Mouse (Mus musculus) embryonic facial prominence, embryonic 12.5 days (tissue): ENCODE measurements at regions not wholly inside any gene's neighbourhood (a gene's known extent, or its start where the extent isn't known, plus 50 kb on each side); places are given as distances from the start of the nearest gene placed in this dataset.

ENCODE experiments used
- ATAC-seq: fragments of 200-750 bp; cut with Nextera tagmentation; 2 replicates; pipeline ENCODE4 v1.8.0; 2017; ENCODE audit not compliant: insufficient number of reproducible peaks, insufficient read depth, low FRiP score, low TSS enrichment
- H3K27ac ChIP-seq: fragments of 300-500 bp; sonication (generic); 2 replicates; pipeline ENCODE4 v1.5.1; 2016; ENCODE audit warnings: mild to moderate bottlenecking
- H3K27me3 ChIP-seq: fragments of 300-500 bp; sonication (generic); 2 replicates; pipeline ENCODE4 v1.6.1; 2016; ENCODE audit warnings: mild to moderate bottlenecking, moderate library complexity
- H3K36me3 ChIP-seq: fragments of 300-500 bp; sonication (generic); 2 replicates; pipeline ENCODE4 v1.6.1; 2016; ENCODE audit warnings: mild to moderate bottlenecking
- H3K4me1 ChIP-seq: fragments of 300-500 bp; sonication (generic); 2 replicates; pipeline ENCODE4 v1.6.1; 2016
- H3K4me2 ChIP-seq: fragments of 300-500 bp; sonication (generic); replicated peaks from 2 replicates; pipeline ENCODE4 v1.6.1; 2016; ENCODE audit warnings: mild to moderate bottlenecking, moderate library complexity
- H3K4me3 ChIP-seq: fragments of 300-500 bp; sonication (generic); 2 replicates; pipeline ENCODE4 v1.5.1; 2016; ENCODE audit warnings: mild to moderate bottlenecking
- H3K9ac ChIP-seq: fragments of 300-500 bp; sonication (generic); 2 replicates; pipeline ENCODE4 v1.6.1; 2016; ENCODE audit warnings: mild to moderate bottlenecking, moderate library complexity
- H3K9me3 ChIP-seq: fragments of 300-500 bp; sonication (generic); 2 replicates; pipeline ENCODE4 v1.6.1; 2016; ENCODE audit warnings: mild to moderate bottlenecking, moderate library complexity
- WGBS: fragments of 180-500 bp; shearing (Covaris S2); methylation state at CpG from one replicate; pipeline ENCODE4 v1.1.7; 2016; 5-methylcytosine and 5-hydroxymethylcytosine counted together

DNA sequence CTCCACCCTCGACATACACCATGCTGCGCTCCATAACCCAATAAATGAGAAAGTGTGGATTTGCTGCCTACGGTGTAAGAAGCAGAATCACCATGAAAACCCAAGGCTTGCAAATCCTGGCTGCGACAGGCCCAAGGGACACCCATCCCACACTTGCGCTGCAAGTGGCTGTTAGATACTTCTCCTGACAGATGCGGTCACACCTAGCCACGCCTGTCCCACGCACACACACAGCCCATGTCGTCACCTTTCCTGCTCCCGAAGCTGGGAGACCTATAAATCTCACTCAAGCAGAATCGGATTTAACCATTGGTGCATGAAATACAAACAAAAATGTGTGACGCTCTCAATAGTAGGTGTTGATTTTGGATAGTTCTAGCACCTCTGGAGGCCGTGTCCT, 145.8 kb downstream of the Irs2 start:
- H3K4me1 ChIP-seq = peaks cover 10% of the 10 kb centered on the region; the same call in 1 of the 2 replicates
- H3K4me2 ChIP-seq = no peak overlapping the region
- no peak overlapping the region for H3K4me3 ChIP-seq
- H3K27me3 ChIP-seq = no peaks in the 10 kb centered on the region
- no peaks in the 10 kb centered on the region for H3K9me3 ChIP-seq
- WGBS = 88% methylated on average over 13 of the region's 13 CpGs
- no peak for ATAC-seq
- no peak overlapping the region for H3K27ac ChIP-seq
- H3K36me3 ChIP-seq = no peaks in the 10 kb centered on the region
- no peak overlapping the region for H3K9ac ChIP-seq

DNA sequence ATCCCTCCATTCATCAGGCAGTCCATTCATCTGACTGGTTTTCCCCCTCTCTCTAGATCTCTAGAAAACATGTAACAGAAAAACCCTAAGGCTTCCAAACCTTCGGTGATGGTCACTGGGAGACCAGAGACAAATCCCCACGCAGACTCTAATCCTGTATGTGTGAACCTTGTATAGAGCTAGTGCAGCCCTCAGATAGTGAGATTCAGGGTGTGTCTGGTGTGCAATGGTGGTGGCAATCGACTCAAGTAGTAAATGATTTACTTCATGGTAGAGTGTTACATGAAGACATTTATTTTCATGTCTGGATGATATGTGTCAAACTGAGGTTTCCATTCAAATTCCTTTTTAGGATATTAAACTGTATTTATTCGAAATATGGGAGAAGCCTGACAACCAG, 147.4 kb downstream of the Irs2 start:
- H3K36me3 ChIP-seq = no peaks in the 10 kb centered on the region
- peaks cover 7% of the 10 kb centered on the region; the same call in 1 of the 2 replicates for H3K4me1 ChIP-seq
- H3K4me3 ChIP-seq = no peak overlapping the region
- 81% methylated on average over 4 of the region's 4 CpGs for WGBS
- no peaks in the 10 kb centered on the region for H3K9me3 ChIP-seq
- no peak overlapping the region for H3K27ac ChIP-seq
- no peak overlapping the region for H3K9ac ChIP-seq
- no peaks in the 10 kb centered on the region for H3K27me3 ChIP-seq
- no peak overlapping the region for H3K4me2 ChIP-seq
- no peak for ATAC-seq

GRCm38 (mm10) chr8:10857874-10858273, 150.4 kb downstream of the Irs2 start:
- no peak overlapping the region for H3K9ac ChIP-seq
- H3K9me3 ChIP-seq = no peaks in the 10 kb centered on the region
- H3K27me3 ChIP-seq = no peaks in the 10 kb centered on the region
- no peak overlapping the region for H3K27ac ChIP-seq
- WGBS = 87% methylated on average over 3 of the region's 3 CpGs
- ATAC-seq = no peak
- H3K36me3 ChIP-seq = no peaks in the 10 kb centered on the region
- H3K4me1 ChIP-seq = no peaks in the 10 kb centered on the region
- H3K4me3 ChIP-seq = no peak overlapping the region
- H3K4me2 ChIP-seq = no peak overlapping the region

DNA sequence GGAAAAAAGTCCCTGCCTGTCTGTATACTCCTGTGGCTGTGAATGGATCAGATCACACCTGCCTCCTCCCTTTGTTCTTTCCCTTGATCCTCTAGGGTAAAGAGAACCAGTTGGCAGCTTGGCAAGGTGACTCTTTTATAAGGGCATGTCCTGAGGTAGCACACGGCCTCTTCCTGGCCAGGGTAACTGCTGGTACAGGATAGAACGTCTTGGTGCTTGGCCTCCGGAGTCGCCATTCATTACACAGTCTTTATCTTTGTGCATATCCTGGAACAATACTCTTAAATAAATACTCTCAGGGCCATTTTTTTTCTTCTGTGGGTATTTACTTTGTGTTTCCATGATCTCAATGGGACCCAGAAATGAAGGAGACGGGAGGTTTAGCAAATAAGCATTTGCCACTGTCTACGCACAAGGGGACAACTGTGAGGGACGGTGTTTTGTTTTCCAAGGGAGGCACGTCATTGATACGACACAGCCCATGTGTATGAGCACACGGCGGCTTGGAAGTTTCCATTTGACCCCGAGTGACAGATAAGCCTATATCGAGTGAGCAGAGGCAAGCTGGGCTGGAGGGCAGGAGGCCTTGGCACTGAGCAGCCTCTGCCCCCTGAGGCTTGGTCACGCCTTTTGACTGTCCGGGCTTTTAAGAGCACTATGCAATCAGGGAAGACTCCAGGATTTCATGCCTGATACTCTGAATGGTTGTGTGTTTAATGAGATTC, 151.1 kb downstream of the Irs2 start:
- Histone ChIP-seq H3K4me1 (no peaks in the 10 kb centered on the region), H3K27ac (no peak overlapping the region), H3K4me2 (no peak overlapping the region), H3K36me3 (no peaks in the 10 kb centered on the region), H3K4me3 (no peak overlapping the region), H3K27me3 (no peaks in the 10 kb centered on the region), H3K9ac (no peak overlapping the region), H3K9me3 (no peaks in the 10 kb centered on the region)
- ATAC-seq = no peak
- WGBS = 53% methylated on average over 15 of the region's 15 CpGs

DNA sequence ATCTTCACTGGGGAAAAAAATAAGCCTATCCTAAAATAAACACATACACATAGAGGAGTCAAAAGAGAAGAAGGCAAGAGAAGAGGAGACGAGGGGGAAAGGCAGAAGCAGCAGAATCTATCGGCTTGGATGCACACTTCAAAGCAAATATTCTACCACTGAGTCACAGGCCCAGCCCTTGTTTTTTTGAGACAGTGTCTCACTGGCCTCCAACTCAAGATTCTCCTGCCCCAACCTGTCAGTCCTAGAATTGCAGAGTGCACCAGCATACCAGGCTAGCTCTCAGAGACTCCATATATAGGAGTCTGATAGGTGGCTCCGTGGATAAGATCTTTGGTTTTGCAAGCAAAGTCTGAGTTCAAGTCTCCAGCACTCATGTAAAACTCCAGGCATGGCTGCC, 152.6 kb downstream of the Irs2 start:
- no peaks in the 10 kb centered on the region for H3K9me3 ChIP-seq
- 89% methylated on average over 3 of the region's 3 CpGs for WGBS

GRCm38 (mm10) chr8:10855131-10855530, 153.1 kb downstream of the Irs2 start:
- ATAC-seq = no peak
- Histone ChIP-seq H3K27me3 (no peaks in the 10 kb centered on the region), H3K9ac (no peak overlapping the region), H3K27ac (no peak overlapping the region), H3K9me3 (no peaks in the 10 kb centered on the region), H3K4me2 (no peak overlapping the region), H3K4me1 (no peaks in the 10 kb centered on the region), H3K36me3 (no peaks in the 10 kb centered on the region), H3K4me3 (no peak overlapping the region)
- 76% methylated on average over 4 of the region's 4 CpGs for WGBS

More for the DNA sequence above, 152.6 kb downstream of the Irs2 start:
- Histone ChIP-seq H3K4me2 (no peak overlapping the region), H3K27ac (no peak overlapping the region), H3K4me3 (no peak overlapping the region), H3K27me3 (no peaks in the 10 kb centered on the region), H3K9ac (no peak overlapping the region), H3K4me1 (no peaks in the 10 kb centered on the region), H3K36me3 (no peaks in the 10 kb centered on the region)
- no peak for ATAC-seq

- H3K4me2 ChIP-seq = no peak overlapping the region
- no peaks in the 10 kb centered on the region for H3K9me3 ChIP-seq
- H3K4me3 ChIP-seq = no peak overlapping the region
- H3K4me1 ChIP-seq = no peaks in the 10 kb centered on the region
- H3K27ac ChIP-seq = no peak overlapping the region
- H3K36me3 ChIP-seq = no peaks in the 10 kb centered on the region
- no peaks in the 10 kb centered on the region for H3K27me3 ChIP-seq
- ATAC-seq = no peak
- no peak overlapping the region for H3K9ac ChIP-seq
- 39% methylated on average over 6 of the region's 6 CpGs for WGBS
Observed at GRCm38 (mm10) chr8:10854600-10854999, 153.7 kb downstream of the Irs2 start.

- Histone ChIP-seq H3K4me3 (no peak overlapping the region), H3K9ac (no peak overlapping the region), H3K27ac (no peak overlapping the region), H3K4me1 (no peaks in the 10 kb centered on the region), H3K4me2 (no peak overlapping the region), H3K36me3 (no peaks in the 10 kb centered on the region), H3K9me3 (no peaks in the 10 kb centered on the region), H3K27me3 (no peaks in the 10 kb centered on the region)
- ATAC-seq = no peak
- WGBS = 72% methylated on average over 5 of the region's 5 CpGs
Observed at GRCm38 (mm10) chr8:10853901-10854300, 154.4 kb downstream of the Irs2 start.

DNA sequence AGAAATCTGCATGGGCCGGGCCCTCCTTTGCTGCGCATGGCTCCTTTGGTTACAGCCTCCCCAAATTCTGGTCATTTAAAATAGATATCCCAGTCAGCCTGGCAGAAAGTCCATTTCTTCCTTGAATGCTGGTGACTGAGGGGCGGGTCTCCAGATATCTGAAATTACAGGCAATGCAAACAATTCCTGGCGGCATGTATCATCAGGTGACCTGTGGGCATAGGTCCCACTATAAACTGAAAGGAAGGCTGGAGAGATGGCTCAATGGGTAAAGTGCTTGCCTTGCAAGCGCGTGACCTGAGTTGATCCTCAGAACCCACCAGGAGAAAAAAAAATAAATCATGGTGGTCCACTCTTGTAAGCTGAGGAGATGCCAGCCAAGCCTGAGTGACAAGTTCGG, 158.3 kb downstream of the Irs2 start:
- no peak overlapping the region for H3K4me3 ChIP-seq
- no peak overlapping the region for H3K9ac ChIP-seq
- 0 out of 2 replicates have a peak, but pooled peaks cover 3% of the 10 kb centered on the region for H3K4me1 ChIP-seq
- no peak overlapping the region for H3K27ac ChIP-seq
- no peaks in the 10 kb centered on the region for H3K36me3 ChIP-seq
- H3K9me3 ChIP-seq = no peaks in the 10 kb centered on the region
- no peak overlapping the region for H3K4me2 ChIP-seq
- H3K27me3 ChIP-seq = peaks cover 7% of the 10 kb centered on the region; the same call in 1 of the 2 replicates
- 78% methylated on average over 7 of the region's 7 CpGs for WGBS
- no peak for ATAC-seq

DNA sequence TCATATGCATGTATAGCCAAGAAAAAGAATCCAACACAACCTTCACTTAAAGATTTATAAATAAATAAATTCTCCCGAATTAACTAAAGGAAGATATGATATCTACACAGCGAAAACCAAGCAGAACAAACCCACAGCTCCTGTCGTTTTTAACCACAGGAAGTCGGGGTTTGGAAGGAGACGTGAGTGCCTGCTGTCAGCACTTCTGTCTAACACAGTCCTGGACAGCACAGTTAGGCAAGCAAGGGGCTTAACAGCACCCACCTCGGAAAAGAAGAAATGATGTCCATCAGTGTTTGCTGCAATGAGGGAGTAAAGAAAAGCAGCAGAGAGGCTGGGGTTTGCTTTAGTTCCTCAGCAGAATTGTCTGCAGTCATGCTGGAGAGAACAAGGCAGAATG, 162.7 kb downstream of the Irs2 start:
- peaks cover 7% of the 10 kb centered on the region; the same call in 1 of the 2 replicates for H3K27me3 ChIP-seq
- H3K4me1 ChIP-seq = 0 out of 2 replicates have a peak, but pooled peaks cover 3% of the 10 kb centered on the region
- no peaks in the 10 kb centered on the region for H3K36me3 ChIP-seq
- H3K9me3 ChIP-seq = no peaks in the 10 kb centered on the region
- no peak for ATAC-seq
- H3K4me2 ChIP-seq = no peak overlapping the region
- no peak overlapping the region for H3K4me3 ChIP-seq
- no peak overlapping the region for H3K9ac ChIP-seq
- H3K27ac ChIP-seq = no peak overlapping the region
- WGBS = 38% methylated on average over 6 of the region's 6 CpGs

DNA sequence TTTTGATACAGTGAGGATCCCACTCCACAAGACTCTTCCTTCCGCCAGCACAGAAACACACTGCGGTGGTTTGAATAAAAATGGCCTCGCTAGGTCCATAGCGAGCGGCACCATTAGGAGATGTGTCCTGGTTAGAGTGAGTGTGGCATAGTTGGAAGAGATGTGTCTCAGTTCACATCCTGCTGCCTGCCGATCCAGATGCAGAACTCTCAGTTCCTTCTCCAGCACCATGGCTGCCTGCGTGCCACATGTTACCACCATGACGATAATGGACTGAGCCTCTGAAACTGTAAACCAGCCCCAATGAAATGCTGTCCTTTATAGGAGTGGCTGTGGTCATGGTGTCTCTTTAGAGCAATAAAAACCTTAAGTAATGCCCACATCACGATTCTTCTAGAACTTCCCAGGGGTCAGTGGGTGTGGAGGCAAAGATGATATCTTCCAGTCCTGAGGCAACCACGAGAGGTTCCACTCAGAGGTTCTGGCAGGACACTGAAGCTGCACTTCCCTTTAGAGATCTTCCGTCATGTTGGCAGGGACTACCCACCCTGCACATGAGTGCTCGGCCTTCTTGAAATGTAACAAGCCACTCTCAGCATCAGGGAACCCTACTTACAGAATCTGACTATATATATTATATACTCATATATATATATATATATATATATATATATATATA, 167.3 kb downstream of the Irs2 start:
- WGBS = 88% methylated on average over 12 of the region's 12 CpGs
- H3K4me3 ChIP-seq = no peak overlapping the region
- peaks cover 4% of the 10 kb centered on the region; the same call in 1 of the 2 replicates for H3K27me3 ChIP-seq
- H3K9ac ChIP-seq = no peak overlapping the region
- H3K36me3 ChIP-seq = no peaks in the 10 kb centered on the region
- no peak overlapping the region for H3K27ac ChIP-seq
- peaks cover 3% of the 10 kb centered on the region; the same call in 1 of the 2 replicates for H3K4me1 ChIP-seq
- no peak for ATAC-seq
- no peak overlapping the region for H3K4me2 ChIP-seq
- H3K9me3 ChIP-seq = no peaks in the 10 kb centered on the region

DNA sequence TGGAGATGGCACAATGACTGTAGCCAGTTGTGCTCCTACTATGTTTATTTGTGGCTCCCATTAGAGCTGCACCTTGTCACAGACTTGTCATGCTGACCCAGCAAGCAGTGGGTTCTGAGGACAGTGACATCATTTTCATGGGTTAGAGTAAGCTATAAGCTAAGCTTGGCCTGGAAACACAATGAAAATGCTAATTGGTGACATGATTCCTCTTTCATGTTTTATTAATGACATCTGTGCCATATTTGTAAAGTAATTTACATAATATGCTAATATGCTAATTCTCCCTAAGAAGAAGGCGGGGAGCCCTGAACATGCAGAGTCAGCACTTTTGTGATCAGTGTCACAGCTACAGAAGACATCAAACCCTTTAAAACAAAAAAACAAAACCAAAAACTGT, 168.2 kb downstream of the Irs2 start:
- no peaks in the 10 kb centered on the region for H3K36me3 ChIP-seq
- no peaks in the 10 kb centered on the region; the same call in 1 of the 2 replicates for H3K4me1 ChIP-seq
- WGBS = 71% methylated on average over 1 of the region's 1 CpGs
- no peaks in the 10 kb centered on the region for H3K9me3 ChIP-seq
- no peak overlapping the region for H3K4me3 ChIP-seq
- no peak overlapping the region for H3K9ac ChIP-seq
- ATAC-seq = no peak
- H3K27me3 ChIP-seq = no peaks in the 10 kb centered on the region
- no peak overlapping the region for H3K27ac ChIP-seq
- no peak overlapping the region for H3K4me2 ChIP-seq
